Mouse (Mus musculus) activated CD4-positive, CD25-positive, alpha-beta regulatory T cell, adult 4 months (primary cell): ENCODE measurements around the gene Esp23. TPM values are rescaled to one million over a fixed set of nuclear protein-coding genes. Genes with fewer than 3 reads are reported as not detected.
"Not testable (repeated sequence)": the region's sequence is repeated elsewhere in the genome, so short reads cannot be mapped to it uniquely, and the experiment has no call there.

Source experiments
- ATAC-seq: one replicate; pipeline ENCODE4 v1.8.0; 2017
- polyA plus RNA-seq, 2 experiments: library from polyadenylated mRNA; unstranded; fragments of 100-300 nt; shearing (Covaris generic); gene quantifications; one replicate each; pipeline ENCODE4 v1.2.1; 2017

Esp23 gene
- polyA plus RNA-seq: not detected

GRCm38 (mm10) chr17:39076937-39077336 is at the start of gene Esp23:
Esp23 (minus strand) TSS chr17:39077037.
- no peak for ATAC-seq

DNA sequence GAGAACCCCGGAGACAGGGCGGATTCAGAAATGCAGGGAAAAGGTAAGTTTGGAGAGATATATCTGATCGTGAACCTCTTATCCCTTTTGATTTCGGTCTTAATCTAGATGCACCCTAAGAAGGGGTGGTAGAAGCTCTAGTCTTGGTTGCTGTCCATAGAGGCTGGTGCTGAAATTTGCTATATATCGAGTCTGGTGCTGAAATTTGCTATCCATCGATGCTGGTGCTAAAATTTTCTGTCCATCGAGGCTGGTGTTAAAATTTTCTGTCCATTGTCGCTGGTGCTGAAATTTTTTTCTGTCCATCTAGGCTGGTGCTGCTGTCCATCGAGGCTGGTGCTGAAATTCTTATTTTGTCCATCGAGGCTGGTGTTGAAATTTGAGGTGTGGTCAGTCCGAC is 30.3 kb upstream of the Esp23 start:
- not testable (repeated sequence) for ATAC-seq

DNA sequence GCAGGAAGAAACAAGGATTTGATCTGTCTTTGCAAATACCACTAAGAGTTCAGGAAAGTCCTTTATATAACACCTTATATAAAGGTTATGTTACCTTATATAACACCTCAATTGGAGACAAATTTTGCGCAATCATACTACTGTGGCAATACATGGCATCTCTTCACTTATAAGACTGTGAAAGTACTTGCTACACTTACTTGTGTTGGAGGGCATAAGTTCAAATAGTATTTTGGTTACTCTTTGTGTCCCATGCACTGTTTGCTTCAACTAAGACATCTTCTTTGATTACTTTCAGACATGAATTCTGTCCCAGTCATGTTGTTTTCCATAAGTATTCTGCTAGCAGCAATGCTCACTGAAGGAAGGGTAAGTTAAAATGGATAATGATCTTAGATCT is 18.2 kb upstream of the Esp23 start, which contains the start of gene Esp22:
Gene Esp22, plus strand, starts transcription at position 301 of the 400 bp plus-strand sequence.
- ATAC-seq: no peak

GRCm38 (mm10) chr17:39063641-39064040 is 13.2 kb downstream of the Esp23 start:
- ATAC-seq: no peak

GRCm38 (mm10) chr17:39043241-39043640 is 33.6 kb downstream of the Esp23 start, which contains the start of gene Gm21903:
Gm21903 (minus strand) TSS chr17:39043341.
- no peak for ATAC-seq

GRCm38 (mm10) chr17:39036395-39036794 is 40.4 kb downstream of the Esp23 start, which contains the start of gene Esp24:
Esp24 (plus strand) TSS chr17:39036695.
- not testable (repeated sequence) for ATAC-seq

Other genes with a start within 250 kb of the Esp23 start
- not detected for gene Esp24, start 40.3 kb downstream of the Esp23 start, polyA plus RNA-seq
- not detected for gene Gm21903, start 33.7 kb downstream of the Esp23 start, polyA plus RNA-seq
- not detected for gene Esp22, start 18.3 kb upstream of the Esp23 start, polyA plus RNA-seq